Mouse (Mus musculus) left cerebral cortex, adult 18-20 months (tissue): ENCODE results near the gene Ccz1. TPM values are rescaled to one million over a fixed set of nuclear protein-coding genes. Genes with fewer than 3 reads are reported as not detected.

Source experiments
- DNase-seq, 2 experiments: peaks; one replicate each; pipeline ENCODE4 v3.0.0; 2021 to 2022; ENCODE audit warnings: low spot score in 2 of 2, mixed read lengths in 1 of 2
- total RNA-seq, 2 experiments: library from RNA; stranded (reverse); gene quantifications; 2 replicates each; pipeline ENCODE4 v1.2.3; 2021

Gene Ccz1
- total RNA-seq, 2 experiments from 2014 or later = 37.5 to 42.8 TPM

- no peak for DNase-seq
These were observed 19.9 kb downstream of the Ccz1 start for GRCm38 (mm10) chr5:143994632-143995365.

GRCm38 (mm10) chr5:143993849-143994248, 20.8 kb downstream of the Ccz1 start:
- no peak for DNase-seq

GRCm38 (mm10) chr5:143993260-143993659, 21.4 kb downstream of the Ccz1 start:
- no peak for DNase-seq

GRCm38 (mm10) chr5:143992661-143993060, 22.0 kb downstream of the Ccz1 start:
- no peak for DNase-seq

GRCm38 (mm10) chr5:143990086-143990485, 24.6 kb downstream of the Ccz1 start:
- DNase-seq = no peak

- no peak for DNase-seq
These were observed 25.6 kb downstream of the Ccz1 start for GRCm38 (mm10) chr5:143989046-143989445.

- DNase-seq = no peak
These were observed 27.1 kb downstream of the Ccz1 start for GRCm38 (mm10) chr5:143987596-143987995.

GRCm38 (mm10) chr5:143985381-143985780, 29.3 kb downstream of the Ccz1 start:
- no peak for DNase-seq

- DNase-seq = no peak
These were observed 32.3 kb downstream of the Ccz1 start for GRCm38 (mm10) chr5:143982361-143982760.

GRCm38 (mm10) chr5:143980858-143981257, 33.8 kb downstream of the Ccz1 start:
- no peak for DNase-seq

GRCm38 (mm10) chr5:143976726-143977431, 37.8 kb downstream of the Ccz1 start:
- DNase-seq = no peak

GRCm38 (mm10) chr5:143976232-143976631, 38.4 kb downstream of the Ccz1 start:
- DNase-seq = no peak

- DNase-seq = no peak
These were observed 39.1 kb downstream of the Ccz1 start for GRCm38 (mm10) chr5:143975631-143975933.

- peak; percentile 50 to 72 for DNase-seq
These were observed 39.6 kb downstream of the Ccz1 start for GRCm38 (mm10) chr5:143974931-143975630.

- DNase-seq = no peak
These were observed 42.0 kb downstream of the Ccz1 start for GRCm38 (mm10) chr5:143972628-143973027.

- DNase-seq = no peak
These were observed 48.0 kb downstream of the Ccz1 start for GRCm38 (mm10) chr5:143966671-143967070.

GRCm38 (mm10) chr5:143965586-143966345, 48.9 kb downstream of the Ccz1 start:
- no peak for DNase-seq

GRCm38 (mm10) chr5:143961176-143961575, 53.5 kb downstream of the Ccz1 start:
- DNase-seq = no peak

GRCm38 (mm10) chr5:143959551-143959950, 55.1 kb downstream of the Ccz1 start:
- no peak for DNase-seq

- no peak for DNase-seq
These were observed 57.6 kb downstream of the Ccz1 start for GRCm38 (mm10) chr5:143957101-143957500.

GRCm38 (mm10) chr5:143950016-143950415, 64.7 kb downstream of the Ccz1 start:
- DNase-seq = no peak
